Mouse (Mus musculus): ENCODE measurements at regions not wholly inside any gene's neighbourhood (a gene's known extent, or its start where the extent isn't known, plus 50 kb on each side); places are given as distances from the start of the nearest gene placed in this dataset.

DNA sequence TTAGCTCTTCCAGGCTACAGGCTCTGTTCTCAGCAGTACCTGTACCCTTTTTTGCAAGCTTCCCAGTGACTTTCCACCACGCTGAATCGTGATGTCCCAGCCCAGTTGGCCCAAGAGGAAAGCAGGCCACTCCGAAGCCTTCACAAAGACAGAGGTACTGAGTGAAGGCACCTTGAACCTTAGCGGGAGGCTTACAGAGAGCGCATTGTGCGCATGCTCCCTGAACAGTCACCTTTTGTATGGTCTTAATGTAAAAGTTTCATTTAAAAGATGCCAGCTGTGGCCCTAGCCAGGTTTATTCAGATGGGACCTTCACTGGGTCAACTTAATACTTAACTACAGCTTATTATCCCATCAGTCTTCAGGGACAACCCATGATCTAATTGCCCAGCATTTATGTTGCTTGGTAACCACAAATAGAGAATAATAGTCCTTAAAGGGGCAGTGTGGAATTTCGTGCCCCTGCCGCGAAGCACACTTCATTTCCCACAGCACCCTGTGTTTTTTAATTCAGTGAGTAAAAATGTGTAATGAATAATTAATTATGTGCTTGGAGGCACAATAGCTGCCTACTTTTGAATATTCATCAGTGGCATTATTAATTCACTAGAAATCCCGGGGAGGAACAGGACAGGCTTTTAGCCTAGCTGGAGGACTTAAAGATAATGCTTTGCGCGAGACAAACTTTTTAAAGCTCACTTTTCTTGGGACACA, 111.3 kb upstream of the Vrk1 start:
- peak in 1 of 2 experiments; percentile 32 for DNase-seq

DNA sequence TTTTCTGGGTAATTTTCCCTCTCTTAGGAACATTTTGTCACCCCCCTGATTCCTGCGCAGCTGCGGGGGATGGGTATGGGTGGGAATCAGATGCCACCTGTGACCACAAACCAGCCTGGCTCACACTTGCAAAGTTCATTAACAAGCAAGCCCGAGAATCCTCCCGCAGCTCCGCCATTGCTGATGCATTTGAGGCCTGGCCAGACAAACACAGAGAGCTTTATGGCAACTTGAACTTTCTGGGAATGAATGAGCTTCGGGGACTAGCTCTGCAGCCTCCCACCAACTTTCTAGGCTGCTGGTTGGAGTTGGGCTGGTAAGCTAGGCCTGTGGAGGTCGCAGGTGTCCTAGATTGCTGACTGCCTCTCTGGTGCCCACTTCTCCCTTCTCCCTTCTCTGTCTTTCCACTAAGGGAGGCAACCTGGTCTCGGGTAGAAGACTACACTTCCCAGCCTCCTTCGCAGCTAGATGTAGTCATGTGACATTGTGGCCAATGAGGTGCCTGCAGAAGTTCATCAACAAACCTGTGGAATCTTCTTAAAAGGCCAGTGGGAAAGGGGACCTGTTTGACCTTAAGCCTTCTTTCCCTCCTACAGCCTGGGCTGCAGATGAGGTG, 110.6 kb upstream of the Vrk1 start:
- DNase-seq = peak in 1 of 2 experiments; percentile 32

DNA sequence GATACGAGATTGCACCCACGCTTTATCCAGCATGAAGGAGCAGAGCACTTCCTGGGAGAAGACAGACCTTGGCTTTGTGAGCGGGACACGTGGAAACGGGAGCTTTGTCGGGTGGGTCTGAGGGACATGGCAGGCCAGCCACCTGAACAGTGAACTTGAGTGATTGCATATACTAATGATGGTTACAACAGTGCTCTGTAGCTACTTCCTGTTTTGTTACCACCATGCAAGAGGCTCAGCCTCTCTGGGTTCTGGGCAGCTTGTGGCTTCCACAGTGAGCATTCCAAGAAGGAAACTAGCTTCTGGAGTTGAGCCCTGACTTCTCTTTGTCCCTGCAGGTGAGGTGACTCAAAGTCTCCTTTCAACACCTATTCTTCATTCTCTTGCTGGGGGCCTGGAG, 109.5 kb upstream of the Vrk1 start:
- DNase-seq = peak in 1 of 2 experiments; percentile 24

DNA sequence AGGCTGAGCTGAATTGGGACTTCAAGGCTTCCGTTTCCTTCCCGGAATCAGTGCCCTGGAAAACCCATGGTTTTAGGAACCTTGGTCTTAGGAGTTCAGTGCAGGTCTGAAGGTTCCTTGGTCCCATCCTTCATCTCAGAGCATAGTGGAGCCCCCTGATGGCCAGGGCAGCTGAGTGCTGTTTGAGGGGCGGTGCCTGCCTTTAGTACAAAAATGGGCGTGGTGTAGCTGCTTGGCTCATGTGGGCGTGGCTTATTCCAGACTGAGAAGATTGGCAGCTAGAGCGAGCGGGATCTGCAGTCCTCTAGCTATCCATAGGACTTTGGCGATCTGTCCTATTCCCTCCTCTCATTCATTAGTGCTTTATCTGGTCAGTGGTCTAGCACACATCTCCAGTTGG, 107.0 kb upstream of the Vrk1 start:
- peak in 1 of 2 experiments; percentile 19 for DNase-seq

DNA sequence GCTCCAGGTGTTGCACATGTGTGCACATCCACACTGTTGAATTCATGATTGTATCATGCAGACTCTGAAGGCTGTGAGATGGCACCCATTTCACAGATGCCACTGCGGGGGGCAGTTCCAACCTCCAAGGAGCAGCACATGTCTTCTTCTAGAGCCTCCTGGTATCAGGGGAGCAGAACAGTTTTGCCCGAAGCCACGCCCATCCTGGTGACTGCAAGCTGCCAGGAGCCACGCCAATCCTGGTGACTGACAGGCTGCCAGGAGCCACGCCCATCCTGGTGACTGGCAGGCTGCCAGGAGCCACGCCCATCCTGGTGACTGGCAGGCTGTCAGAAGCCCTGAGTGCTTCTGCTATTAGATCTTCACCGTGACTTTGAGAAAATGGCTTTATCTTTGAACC, 103.4 kb upstream of the Vrk1 start:
- DNase-seq = no peak

DNA sequence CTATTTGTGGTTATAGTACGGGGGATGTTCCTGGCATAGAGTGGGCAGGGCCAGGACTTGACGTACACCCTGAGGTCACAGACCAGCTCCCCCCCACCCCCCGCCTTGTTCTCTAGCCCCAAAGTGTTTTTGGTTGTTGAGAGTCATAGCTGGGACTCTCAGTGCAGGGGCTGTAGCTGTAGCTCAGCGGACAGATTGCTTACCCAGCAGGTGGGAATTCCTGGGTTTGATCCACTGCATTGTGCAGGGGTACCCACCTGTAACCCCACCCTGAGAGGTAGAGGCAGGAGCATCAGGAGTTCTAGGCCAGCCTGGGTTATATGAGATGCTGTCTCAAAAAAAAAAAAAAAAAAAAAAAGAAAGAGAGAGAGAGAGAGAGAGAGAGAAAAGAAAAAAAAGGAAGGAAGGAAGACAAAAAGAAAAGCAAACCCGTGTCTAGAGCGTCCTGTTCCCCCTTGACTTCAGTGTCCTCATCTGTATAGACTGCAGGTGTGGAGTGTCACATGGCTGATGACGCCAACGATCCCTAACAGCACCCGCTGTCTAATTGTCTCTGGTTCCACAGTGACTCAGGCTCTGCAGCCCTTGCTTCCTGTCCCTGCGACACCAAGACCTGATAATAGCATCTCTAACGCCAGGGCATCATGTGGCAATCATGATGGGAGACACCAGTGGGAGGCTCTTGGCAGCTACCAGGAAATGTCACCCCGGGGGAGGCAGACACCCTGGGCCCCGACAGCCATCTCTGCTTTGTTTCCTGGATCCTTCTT, 102.0 kb upstream of the Vrk1 start:
- DNase-seq = no peak

DNA sequence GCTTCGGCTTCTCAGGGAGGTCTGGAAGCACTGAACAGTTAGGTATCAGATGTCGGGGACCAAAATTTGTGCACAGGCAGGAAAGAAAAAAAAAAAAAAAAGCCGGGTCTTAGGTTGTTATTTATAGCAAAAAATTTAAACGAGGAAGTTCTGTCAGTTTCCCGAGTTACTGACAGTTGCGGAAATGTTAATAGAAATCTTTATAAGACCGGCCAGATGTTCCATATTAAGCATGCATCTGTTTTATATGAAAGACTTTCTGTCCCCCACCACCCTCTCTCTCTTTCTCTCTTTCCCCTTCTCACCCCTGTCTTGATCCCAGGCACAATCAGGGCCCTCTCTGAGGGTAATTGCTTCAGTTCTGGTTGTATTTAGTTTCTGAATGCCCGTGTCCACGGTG, 98.5 kb upstream of the Vrk1 start:
- no peak for DNase-seq

DNA sequence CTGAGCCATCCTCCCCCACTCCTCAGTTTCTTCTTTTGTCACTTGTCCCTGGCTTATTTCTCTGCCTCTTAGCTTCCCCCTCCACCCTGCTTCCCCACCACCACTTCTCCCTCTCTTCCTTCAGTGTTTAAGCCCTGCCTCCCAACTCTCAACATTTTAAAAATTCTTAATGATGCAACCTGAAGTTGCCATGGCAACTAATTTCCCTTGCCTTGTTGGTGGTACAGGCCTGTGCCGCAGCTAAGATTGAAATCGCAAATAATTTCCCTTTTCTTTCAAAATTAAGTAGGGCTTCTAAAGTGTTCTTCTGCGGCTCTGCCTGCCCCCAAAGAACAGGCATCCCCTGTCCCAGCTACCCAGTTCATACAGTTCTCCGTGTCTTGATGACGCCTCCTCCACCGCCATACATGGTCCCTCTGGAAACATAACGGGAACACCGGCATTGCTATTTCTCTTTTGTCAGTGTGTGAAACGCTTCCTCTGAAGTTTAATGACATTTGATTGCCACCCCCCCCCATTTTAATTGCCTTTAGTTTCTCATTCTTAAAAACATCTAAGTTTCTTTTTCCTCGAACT, 92.6 kb upstream of the Vrk1 start:
- no peak for DNase-seq

DNA sequence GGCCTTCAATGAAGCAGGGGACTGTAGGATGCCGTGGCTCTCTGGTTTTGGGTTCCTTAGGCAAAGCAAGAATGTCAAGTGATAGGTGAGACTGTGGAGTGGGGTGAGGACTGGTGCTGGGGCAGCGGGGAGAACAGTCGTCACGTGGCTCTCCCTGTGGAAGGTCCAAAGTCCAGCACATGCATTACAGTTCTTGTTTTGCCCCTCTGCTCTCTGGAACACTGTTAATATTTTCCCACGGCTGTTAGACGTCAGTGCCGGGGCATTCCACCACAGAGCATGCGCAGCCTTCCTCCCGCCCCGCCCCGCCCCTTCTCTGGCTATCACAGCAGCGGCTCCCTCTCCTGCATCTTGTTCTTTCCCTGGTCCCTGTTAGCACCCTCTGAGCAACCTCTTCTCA, 91.3 kb upstream of the Vrk1 start:
- peak; percentile 73 to 85 for DNase-seq

DNA sequence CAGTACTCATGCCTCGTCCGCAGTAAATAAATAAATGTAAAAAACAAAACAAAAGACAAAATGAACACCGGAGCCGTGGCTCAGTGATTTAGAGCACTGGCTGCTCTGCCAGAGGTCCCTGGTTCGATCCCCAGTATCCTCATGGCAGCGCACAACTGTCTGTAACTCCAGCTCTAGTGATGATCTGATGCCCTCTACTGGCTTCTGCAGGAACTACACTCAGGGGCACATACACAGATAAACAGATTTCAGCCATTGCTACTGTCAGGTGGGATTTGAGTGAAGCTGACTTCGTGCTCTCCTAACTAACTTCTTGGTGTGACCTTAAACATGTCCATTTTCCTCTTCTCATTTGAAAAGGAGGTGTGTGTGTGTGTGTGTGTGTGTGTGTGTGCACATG, 82.8 kb upstream of the Vrk1 start:
- peak in 1 of 2 experiments; percentile 20 for DNase-seq

DNA sequence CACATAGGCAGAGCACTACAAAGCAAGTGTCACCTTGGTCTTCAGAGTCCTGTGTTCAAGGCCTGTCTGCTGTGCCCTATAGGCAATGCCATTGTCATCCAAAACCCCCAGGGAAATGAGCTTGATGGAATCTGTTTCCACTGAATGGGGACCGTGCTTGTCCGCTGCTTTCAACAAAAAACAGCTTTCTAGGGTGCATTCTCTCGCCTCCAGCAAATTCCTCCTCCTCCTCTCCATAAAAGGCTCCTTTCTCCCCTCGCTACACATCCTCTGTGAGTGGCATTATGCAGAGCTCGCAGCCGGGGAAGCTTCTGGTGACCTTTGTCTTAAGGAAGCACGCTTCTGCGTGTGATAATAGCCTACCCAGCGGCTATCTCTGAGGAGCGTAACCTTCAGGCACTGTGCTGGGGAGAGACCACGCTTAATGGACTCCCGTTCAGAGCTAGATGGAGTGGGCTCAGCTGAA, 80.5 kb upstream of the Vrk1 start:
- DNase-seq = no peak

DNA sequence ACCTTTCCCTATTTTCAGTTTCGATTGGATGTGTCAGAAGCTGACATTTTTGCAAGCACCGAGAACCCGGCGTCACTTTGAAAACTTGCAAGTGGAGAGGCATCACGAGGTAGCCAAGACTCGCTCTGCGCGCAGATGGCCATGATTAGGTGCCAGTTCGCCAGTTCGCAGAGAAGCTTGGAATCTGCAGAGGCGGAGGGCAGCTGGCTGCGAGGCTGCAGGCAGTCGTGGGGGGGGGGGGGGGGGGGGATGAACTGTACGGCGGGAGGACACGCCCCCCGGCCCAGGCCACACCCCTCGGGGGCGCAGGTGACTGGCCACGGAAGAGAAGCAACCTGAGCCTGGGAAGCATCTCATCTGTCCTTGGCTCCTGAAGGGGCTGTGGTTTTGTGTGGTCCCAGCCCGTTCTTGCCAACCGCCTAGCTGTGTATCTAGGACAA, 74.6 kb upstream of the Vrk1 start:
- no peak for DNase-seq

DNA sequence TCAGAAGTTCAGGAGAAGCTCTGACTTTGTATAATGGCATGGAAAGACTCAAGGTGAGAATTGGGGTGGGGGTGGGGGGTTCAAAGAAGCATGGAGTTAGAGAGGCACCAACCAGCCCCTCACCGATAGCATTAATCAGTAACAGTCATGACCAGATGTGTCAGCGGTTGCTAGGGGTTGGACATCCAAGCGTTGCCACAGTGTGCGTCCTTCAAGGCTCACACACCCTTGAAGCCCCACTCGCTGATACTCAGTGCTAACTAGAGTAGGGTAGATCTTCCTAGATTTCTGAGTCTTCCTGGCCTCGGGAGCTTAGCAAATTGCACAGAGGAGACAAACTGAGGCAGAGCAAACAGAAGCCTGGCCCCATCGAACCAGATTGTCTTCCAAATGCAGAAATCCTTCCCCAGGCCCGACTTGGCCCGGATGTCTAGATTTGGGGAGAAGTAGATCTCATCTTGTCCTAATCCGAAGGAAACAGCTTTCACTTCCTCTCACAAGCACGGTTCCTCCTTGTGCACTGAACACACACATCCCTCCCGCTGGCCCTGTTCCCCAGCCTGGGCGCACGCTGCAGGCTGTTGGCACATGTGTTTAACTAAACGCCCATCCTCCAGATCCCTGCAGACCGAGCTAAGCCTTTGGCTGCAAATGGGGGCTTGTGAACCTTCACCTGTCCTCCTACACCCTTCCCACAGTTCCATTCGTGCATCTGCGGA, 73.1 kb upstream of the Vrk1 start:
- DNase-seq = no peak

DNA sequence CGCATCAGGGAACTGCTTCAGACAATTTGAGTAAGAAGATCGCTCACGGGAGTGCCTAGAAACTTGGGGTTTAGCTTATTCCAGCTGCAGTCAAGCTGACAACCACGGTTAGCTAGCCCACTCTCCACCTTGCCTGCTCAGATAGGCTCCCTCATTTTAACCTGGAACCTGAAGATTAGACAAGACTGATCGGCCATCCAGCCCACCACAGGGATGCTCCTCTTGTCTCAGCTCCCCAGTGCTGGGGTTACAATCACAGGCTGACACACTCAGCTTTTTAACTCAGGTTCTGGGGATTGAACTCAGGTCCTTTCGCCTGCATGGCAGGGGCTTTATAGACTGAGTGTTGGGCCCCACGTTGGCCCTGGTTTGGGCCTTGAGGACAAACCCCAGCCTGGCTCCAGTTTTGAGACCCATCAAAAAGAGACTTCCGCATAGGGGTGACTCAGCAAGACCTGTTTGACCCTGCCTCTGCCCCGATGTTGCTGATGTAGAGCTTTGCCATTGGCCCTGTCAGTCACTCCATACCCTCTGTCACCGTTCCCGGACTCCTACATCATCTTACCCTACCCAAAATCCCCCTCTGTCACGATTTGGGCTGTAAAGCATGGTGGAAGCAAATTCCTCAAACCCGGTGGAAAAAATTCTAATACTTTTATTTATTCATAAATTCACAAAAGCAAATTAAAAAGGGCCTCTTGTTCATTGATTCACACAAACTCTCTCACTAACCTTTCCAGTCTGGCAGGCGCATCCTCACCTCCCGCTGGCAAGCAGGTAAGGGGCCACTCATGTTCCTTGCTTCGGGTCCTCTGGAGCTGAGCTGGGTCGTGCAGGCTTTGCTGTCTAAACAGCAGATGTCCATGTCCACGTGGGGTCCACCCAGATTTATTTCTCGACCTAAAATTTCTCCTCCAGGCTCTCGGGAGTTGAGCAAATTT, 67.6 kb upstream of the Vrk1 start:
- no peak for DNase-seq

DNA sequence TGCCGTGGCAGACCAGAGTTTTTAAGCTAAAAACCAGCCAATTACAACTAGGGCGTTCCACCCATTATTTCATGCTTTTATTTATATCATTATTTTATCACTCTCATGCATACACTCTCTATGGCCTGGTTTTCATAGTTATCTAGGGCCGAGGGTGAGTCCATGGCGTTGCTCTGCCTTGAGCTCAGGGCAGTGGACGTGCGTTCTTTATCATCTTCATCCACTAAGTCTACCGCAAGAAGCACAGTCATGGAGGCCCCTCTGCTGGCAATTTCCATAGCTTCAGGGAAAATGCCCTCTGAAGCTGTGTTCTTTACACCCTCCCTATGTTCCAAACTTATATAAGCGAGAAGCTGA, 67.0 kb upstream of the Vrk1 start:
- DNase-seq = no peak

DNA sequence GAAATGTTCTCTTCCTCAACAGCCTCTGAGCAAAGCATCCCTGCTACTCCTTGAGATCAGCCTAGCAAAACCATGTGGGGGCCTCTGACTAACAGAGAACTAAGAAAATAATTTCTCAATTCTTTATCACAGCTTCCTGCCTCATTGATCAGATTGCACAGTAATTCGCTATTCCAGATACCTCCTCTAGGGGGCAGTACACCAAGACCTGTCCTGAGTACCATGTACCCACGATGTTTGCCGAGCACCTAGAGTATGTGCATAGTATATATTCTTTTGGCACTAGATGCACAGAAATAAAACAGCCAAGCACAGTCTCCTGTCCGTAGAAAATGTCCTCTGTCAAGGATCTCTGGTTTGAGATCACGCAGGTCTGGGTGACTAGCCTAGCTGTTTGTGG, 62.7 kb upstream of the Vrk1 start:
- DNase-seq = no peak

DNA sequence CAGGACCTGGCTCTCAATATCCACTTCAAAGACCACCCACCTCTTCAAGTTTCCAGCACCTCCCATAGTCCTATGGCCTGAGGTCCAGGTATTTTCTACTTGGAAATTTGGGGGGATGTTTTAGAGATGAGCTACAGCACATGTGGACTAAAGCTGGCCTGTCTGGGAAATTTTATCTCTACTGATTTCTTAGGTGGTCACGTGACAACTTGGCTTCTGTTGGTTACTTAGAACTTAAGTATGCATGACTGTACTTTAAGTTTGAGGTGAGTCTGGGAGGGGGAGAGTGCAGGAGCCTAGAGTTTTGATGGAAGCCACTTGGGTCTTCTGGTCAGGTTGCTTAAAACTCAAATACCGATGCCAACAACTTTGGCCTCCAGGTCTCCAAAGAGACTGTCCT, 61.7 kb upstream of the Vrk1 start:
- no peak for DNase-seq

DNA sequence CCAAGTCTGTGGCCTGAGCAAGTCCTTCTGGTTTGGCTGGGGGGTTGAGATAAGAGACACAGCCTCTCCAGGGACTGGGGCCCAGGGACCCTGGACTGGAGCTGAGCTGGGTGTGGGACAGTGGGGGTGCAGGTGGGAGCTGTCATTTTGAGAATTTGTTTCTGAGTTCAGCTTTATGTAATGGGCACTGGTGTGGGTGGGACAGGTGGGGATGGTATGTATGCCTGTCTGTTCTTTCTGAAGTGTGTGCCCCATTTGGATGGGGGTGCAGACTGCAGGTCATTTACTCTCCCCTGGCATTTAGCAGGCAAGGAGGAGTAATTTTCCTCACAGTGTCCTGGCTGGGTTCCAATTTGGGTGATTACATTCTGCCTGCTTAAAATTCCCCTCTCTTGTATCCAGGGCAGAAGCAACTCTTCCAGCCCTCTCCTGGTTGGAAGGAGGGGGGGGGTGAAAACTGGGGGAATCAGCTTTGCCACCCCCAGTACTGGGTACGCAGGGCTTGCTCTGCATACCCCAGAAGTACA, 54.2 kb upstream of the Vrk1 start:
- DNase-seq = peak in 1 of 2 experiments; percentile 16

DNA sequence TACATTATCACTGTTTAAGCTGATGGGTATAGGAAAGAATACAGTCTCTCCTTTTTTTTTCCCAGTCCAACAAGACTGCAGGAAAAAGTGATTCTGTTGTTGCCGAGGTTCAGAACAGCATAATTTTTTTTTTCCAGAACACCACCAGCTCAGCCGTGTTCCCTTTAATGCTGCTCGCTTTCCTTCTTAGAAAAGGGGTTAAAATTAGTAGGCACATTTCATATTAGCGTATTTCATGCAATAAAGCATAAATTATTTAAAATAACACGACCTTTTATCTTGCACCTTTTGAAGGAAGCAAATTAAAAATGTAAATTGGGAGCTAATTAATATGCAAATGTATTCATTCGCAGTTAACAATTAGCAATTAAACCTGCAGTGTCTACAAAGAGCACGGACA, 50.3 kb upstream of the Vrk1 start:
- no peak for DNase-seq

All from kidney, postnatal 25 days (tissue).